Mouse (Mus musculus) embryonic facial prominence, embryonic 11.5 days (tissue): ENCODE measurements around the gene Lrrc75b. TPM values are rescaled to one million over a fixed set of nuclear protein-coding genes. Genes with fewer than 3 reads are reported as not detected.

ENCODE experiments used
- ATAC-seq: fragments of 200-750 bp; cut with Nextera tagmentation; replicated peaks from 2 replicates; pipeline ENCODE4 v1.8.0; 2017; ENCODE audit warnings: low read depth; ENCODE audit not compliant: insufficient number of reproducible peaks, low FRiP score, low TSS enrichment
- DNase-seq: peaks from one replicate; pipeline ENCODE4 v3.0.0-alpha.2; 2015; ENCODE audit warnings: low spot score
- H3K27ac ChIP-seq: fragments of 300-500 bp; sonication (generic); replicated peaks from 2 replicates; pipeline ENCODE4 v1.5.1; 2014; ENCODE audit warnings: mild to moderate bottlenecking, low read depth, low read length, control low read depth
- H3K27me3 ChIP-seq: fragments of 300-500 bp; sonication (generic); 2 replicates; pipeline ENCODE4 v1.6.1; 2014; ENCODE audit warnings: mild to moderate bottlenecking, low read length, moderate library complexity, mixed read lengths; ENCODE audit not compliant: control insufficient read depth, insufficient read depth
- H3K36me3 ChIP-seq: fragments of 300-500 bp; sonication (generic); replicated peaks from 2 replicates; pipeline ENCODE4 v1.6.1; 2014; ENCODE audit warnings: low read depth, mild to moderate bottlenecking, low read length, moderate library complexity, mixed read lengths; ENCODE audit not compliant: control insufficient read depth, insufficient read depth
- H3K4me1 ChIP-seq: fragments of 300-500 bp; sonication (generic); 2 replicates; pipeline ENCODE4 v1.6.1; 2014; ENCODE audit warnings: low read length, mixed read lengths; ENCODE audit not compliant: control insufficient read depth, insufficient read depth
- H3K4me2 ChIP-seq: fragments of 300-500 bp; sonication (generic); 2 replicates; pipeline ENCODE4 v1.6.1; 2014; ENCODE audit warnings: low read depth, mild to moderate bottlenecking, control low read depth, low read length, moderate library complexity
- H3K4me3 ChIP-seq: fragments of 300-500 bp; sonication (generic); 2 replicates; pipeline ENCODE4 v1.5.1; 2014; ENCODE audit warnings: low read depth, low read length, control low read depth
- H3K9ac ChIP-seq: fragments of 300-500 bp; sonication (generic); replicated peaks from 2 replicates; pipeline ENCODE4 v1.6.1; 2014; ENCODE audit warnings: mild to moderate bottlenecking, control low read depth, low read length
- H3K9me3 ChIP-seq: fragments of 300-500 bp; sonication (generic); replicated peaks from 2 replicates; pipeline ENCODE4 v1.6.1; 2016; ENCODE audit warnings: mild to moderate bottlenecking, low read length, inconsistent platforms, mixed read lengths; ENCODE audit not compliant: control insufficient read depth
- WGBS: fragments of 180-500 bp; shearing (Covaris S2); extraction: QIAGEN DNeasy Blood & Tissue Kit; methylation state at CpG from one replicate; pipeline ENCODE4 v1.1.7; 2014; 5-methylcytosine and 5-hydroxymethylcytosine counted together
- polyA plus RNA-seq: library from polyadenylated mRNA; unstranded; fragments of >200 nt; fragmentation: Nextera tagmentation; extraction: Ambion mirVana; gene quantifications from 2 replicates; pipeline ENCODE4 v1.2.1, GENCODE M21; 2014

The Lrrc75b gene
- polyA plus RNA-seq, result 2.0 and 2.5 TPM in 2 replicates

DNA sequence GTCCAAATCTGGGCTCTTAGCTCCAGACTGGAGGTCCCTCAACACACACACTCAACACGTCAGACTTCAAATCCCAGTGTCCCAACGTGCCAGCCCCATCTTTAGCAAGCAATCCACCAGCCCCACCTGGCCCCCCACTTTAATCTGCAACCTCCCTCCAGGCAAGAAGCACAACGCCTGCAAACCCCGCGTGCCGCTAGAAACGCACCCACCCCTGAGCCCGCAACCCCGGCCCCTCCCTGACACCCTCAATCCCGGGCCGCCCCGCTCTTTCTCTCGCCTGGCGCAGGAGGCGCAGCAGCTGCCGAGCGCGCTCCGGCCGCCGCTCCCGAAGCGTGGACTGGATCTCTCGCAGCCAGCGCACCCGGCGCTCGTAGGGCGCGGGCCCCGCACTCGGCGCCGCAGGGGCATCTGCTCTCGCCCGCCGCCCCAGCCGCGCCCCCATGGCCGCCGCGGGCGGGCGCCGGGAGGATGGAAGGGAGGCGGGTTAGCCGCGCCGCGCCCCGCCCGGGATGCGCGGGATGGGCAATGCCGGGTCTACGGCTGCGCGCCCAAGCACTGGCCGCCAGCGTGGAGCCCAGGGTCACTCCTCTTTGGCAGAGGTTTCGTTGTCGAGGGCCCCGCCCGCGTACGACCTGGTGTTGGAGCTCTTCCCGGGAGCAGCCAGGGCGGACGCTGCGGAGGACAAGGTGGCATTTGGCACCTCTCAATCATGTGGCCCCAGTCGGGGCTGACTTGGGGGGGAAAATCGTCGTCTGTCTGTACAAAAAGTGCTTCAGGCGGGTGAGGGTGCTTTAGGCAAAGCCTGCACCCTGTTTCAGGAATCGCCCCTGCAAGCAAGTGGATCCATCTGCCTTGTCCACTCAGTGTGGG, at the start of gene Lrrc75b:
Gene Lrrc75b (minus strand): TSS at position 655 of the 873 bp plus-strand sequence.
- ATAC-seq, result peak; percentile 15; the same call in 1 of the 2 replicates
- peak within 1 kb of the TSS; percentile 97 for H3K4me2 ChIP-seq
- peaks cover 10% of the 10 kb centered on the region for H3K27me3 ChIP-seq
- H3K9me3 ChIP-seq, result no peaks in the 10 kb centered on the region
- DNase-seq, result peak; percentile 53
- H3K27ac ChIP-seq, result no peak within 1 kb of the TSS
- H3K9ac ChIP-seq, result peak within 1 kb of the TSS; percentile 75
- no peaks in the 10 kb centered on the region for H3K36me3 ChIP-seq
- H3K4me1 ChIP-seq, result peaks cover 16% of the 10 kb centered on the region
- H3K4me3 ChIP-seq, result peak within 1 kb of the TSS; percentile 55
- WGBS, result under 1% methylated on average over 73 of the region's 75 CpGs

DNA sequence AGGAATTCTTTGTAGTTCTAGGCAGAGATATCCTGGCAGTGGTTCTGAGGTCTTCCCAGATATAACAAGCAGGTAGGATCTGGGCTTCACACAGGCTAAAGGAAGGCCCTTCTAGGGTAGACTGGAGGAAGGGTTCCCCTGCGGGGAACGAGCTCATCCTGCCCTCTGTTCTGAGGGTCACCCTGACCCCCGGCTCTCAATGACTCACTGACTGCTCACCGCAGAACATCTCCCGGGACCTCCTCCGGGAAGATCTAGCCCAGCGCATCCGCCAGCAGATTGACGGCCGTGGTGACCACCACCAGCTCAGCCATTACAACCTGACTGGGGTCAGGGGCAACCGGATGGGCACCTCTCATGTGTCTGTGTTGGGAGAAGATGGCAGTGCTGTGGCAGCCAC, 48.8 kb upstream of the Lrrc75b start:
- no peak for ATAC-seq
- 94% methylated on average over 11 of the region's 11 CpGs for WGBS
- H3K27ac ChIP-seq, result no peak overlapping the region
- H3K9me3 ChIP-seq, result no peaks in the 10 kb centered on the region
- no peaks in the 10 kb centered on the region for H3K4me1 ChIP-seq
- H3K36me3 ChIP-seq, result no peaks in the 10 kb centered on the region
- DNase-seq, result no peak
- H3K9ac ChIP-seq, result no peak overlapping the region
- H3K4me3 ChIP-seq, result no peak overlapping the region
- no peaks in the 10 kb centered on the region for H3K27me3 ChIP-seq
- H3K4me2 ChIP-seq, result no peak overlapping the region

DNA sequence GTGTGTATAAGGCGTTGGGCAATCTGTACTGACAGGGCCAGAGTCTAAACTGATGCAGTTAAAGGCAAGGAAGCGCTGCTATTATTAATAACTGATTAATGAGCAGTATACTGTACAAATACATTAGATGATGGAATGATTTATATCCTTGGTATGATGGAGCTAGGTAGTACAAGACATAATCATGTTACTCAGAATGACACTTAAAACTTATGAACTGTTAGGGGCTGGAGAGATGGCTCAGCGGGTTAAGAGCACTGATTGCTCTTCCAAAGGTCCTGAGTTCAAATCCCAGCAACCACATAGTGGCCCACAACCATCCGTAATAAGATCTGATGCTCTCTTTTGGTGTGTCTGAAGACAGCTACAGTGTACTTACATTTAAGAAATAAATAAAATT, 47.1 kb upstream of the Lrrc75b start:
- no peak overlapping the region for H3K9ac ChIP-seq
- H3K27ac ChIP-seq, result no peak overlapping the region
- no peaks in the 10 kb centered on the region for H3K27me3 ChIP-seq
- no peaks in the 10 kb centered on the region for H3K4me1 ChIP-seq
- H3K9me3 ChIP-seq, result no peaks in the 10 kb centered on the region
- DNase-seq (no peak), ATAC-seq (no peak)
- no peaks in the 10 kb centered on the region for H3K36me3 ChIP-seq
- H3K4me3 ChIP-seq, result no peak overlapping the region
- H3K4me2 ChIP-seq, result no peak overlapping the region
- WGBS, result 85% methylated on average over 4 of the region's 4 CpGs

DNA sequence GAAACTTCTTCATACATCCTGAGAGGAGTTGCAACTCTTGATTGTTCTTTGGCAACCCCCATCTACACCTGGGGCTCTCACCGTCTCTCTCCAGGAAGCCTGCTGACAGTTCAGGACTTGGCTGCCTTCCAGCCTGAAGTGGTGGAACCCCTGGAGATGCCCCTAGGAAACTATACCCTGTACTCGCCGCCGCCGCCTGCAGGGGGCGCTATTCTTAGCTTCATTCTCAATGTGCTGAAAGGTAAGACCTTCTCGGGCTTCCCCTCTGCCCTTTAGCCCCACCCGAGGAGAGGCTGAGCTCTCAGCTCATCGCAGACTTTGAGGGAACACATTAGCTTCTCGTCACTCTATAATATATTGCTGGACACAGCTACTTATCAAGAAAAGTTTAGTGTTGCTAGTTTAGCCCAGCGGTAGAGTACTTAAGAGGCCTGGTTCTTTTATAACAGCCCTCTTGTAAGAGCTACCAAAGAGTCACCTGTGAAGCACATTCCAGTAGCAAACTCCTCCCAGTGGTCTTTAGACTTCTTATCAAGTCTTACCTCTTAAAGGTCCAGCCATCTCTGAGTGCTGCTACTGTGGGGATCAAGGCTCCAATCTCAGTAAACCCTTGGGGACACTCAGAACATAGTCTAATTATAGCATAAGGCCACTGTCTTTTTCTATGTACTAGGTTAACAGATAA, 45.2 kb upstream of the Lrrc75b start:
- no peak overlapping the region for H3K9ac ChIP-seq
- WGBS, result 39% methylated on average over 11 of the region's 11 CpGs
- no peak for DNase-seq

DNA sequence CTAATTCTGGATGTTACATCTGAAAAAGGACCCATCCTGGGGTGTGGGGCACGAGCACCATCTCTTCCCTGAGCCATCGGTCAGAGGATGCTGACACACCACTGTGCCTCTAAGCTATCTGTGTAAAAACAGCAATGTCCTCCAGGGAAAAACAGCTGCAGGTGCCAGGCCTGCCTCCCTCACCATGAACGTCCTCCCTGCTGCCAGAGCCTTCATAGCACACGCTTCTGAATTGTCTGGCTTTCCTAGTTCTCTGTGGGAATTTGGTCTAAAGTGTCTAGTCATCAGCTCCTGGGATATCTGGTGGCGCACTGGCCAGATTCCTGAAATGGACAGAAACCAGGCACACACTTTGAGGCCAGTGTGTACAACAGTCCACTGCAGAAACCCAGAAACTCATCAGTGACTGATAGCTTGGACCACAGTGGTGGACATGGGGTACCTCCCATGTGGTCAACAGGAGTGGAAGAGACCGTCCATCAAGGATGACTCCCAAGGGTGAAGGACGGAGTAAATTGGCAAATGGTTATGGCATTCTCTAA, 40.1 kb upstream of the Lrrc75b start:
- no peak for ATAC-seq
- H3K9ac ChIP-seq, result no peak overlapping the region
- 86% methylated on average over 7 of the region's 7 CpGs for WGBS
- no peaks in the 10 kb centered on the region for H3K36me3 ChIP-seq
- H3K4me3 ChIP-seq, result no peak overlapping the region
- no peaks in the 10 kb centered on the region for H3K27me3 ChIP-seq
- no peaks in the 10 kb centered on the region for H3K4me1 ChIP-seq
- H3K4me2 ChIP-seq, result no peak overlapping the region
- no peak for DNase-seq
- no peaks in the 10 kb centered on the region for H3K9me3 ChIP-seq
- no peak overlapping the region for H3K27ac ChIP-seq

More for the DNA sequence above, 45.2 kb upstream of the Lrrc75b start:
- Histone ChIP-seq H3K27me3 (no peaks in the 10 kb centered on the region), H3K27ac (no peak overlapping the region), H3K9me3 (no peaks in the 10 kb centered on the region), H3K4me1 (no peaks in the 10 kb centered on the region), H3K4me2 (no peak overlapping the region), H3K4me3 (no peak overlapping the region), H3K36me3 (no peaks in the 10 kb centered on the region)
- ATAC-seq, result no peak

DNA sequence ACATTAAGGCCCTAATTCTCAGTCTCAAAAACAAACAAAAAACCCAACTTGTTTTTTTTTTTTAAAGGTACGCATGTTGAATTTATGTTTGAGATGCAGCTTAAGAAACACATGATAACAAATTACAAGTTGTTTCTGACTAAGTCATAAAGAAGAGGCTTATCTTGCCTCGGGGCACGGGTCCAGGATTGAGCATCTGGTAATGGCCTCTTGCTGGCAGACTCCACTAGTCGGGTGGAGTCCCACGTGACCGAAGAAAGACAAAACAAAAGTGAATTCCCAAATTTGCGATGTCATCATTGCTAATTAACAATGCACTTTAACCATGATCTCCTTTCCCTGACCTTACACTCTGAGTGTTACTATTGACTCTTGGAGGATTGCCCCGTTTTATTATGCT, 35.9 kb upstream of the Lrrc75b start:
- WGBS, result 89% methylated on average over 8 of the region's 8 CpGs
- Histone ChIP-seq H3K9me3 (no peaks in the 10 kb centered on the region), H3K27ac (no peak overlapping the region), H3K4me2 (no peak overlapping the region), H3K4me3 (no peak overlapping the region), H3K4me1 (no peaks in the 10 kb centered on the region), H3K36me3 (no peaks in the 10 kb centered on the region), H3K27me3 (no peaks in the 10 kb centered on the region), H3K9ac (no peak overlapping the region)
- DNase-seq, result no peak
- no peak for ATAC-seq

DNA sequence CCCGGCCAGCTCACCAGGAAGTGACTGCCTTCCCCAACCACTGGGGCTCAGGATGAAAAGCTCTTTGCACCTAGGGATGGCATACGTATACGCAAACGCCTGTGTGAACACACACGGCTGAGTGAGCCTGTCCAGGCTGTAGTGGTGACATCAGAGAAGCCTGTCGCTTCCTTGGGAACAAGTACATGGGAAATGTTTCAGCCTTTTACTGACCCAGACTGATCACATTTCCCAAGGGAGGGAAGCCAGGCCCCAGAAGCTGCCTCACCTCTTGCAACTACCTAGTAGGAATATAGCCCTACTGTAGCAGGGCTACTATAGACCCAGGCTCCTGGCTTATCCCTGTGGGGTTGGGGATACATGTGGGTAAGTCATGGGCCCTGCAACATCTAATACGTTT, 32.5 kb upstream of the Lrrc75b start:
- no peak overlapping the region for H3K9ac ChIP-seq
- WGBS, result 79% methylated on average over 7 of the region's 7 CpGs
- no peak for DNase-seq
- H3K27me3 ChIP-seq, result no peaks in the 10 kb centered on the region
- H3K36me3 ChIP-seq, result no peaks in the 10 kb centered on the region
- no peaks in the 10 kb centered on the region for H3K9me3 ChIP-seq
- ATAC-seq, result no peak
- H3K27ac ChIP-seq, result no peak overlapping the region
- no peak overlapping the region for H3K4me3 ChIP-seq
- no peaks in the 10 kb centered on the region for H3K4me1 ChIP-seq
- no peak overlapping the region for H3K4me2 ChIP-seq
